Mouse (Mus musculus) thymus, postnatal 25 days (tissue): ENCODE data around the gene Ankrd12.
"Not testable (repeated sequence)": the region's sequence is repeated elsewhere in the genome, so short reads cannot be mapped to it uniquely, and the experiment has no call there.

Source experiments
- DNase-seq: peaks from one replicate; pipeline ENCODE4 v3.0.0; 2022

Ankrd12 gene

DNA sequence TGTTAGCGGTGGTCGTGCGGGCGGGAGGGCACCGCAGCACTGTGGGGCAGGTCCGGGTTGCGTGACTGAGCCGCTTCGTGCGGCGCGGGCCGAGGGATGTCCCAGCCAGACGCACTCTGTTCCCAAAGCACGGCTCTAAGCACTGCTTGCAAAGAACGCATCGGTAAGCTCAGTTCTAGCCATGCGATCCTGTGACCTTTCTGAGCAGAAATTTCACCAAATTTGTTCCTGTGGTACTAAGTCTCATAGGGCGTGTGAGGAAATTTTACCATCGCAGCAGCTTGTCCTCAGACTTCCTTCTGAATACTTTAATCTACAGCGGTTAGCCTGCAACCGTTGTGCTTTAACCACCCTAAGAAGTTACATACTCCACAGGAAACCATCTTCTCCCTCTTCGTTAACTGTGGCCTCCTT is 555 bp upstream of the Ankrd12 start:
- no peak for DNase-seq

GRCm38 (mm10) chr17:66076174-66076927 is 538 bp downstream of the Ankrd12 start:
- no peak for DNase-seq

GRCm38 (mm10) chr17:66075827-66076173 is 1.1 kb downstream of the Ankrd12 start:
- no peak for DNase-seq

DNA sequence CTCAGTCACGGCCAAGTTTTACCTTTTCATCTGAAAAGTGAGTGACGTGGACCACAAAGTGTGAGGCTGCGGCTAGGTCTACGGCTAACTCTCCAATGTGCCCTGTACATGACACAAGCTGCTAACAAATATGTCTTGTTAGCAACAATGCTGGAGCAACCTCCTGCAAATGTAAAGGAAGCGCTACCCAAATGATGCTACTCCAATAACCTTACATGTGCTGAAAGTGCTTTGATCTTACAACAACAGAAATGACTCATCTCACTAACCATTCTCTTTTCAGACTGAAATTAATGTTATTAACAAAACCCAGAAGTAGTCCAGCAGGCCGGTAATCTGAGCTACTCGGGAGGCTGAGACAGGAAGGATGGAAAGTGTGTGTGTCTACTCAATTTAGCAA is 2.9 kb downstream of the Ankrd12 start:
- no peak for DNase-seq

DNA sequence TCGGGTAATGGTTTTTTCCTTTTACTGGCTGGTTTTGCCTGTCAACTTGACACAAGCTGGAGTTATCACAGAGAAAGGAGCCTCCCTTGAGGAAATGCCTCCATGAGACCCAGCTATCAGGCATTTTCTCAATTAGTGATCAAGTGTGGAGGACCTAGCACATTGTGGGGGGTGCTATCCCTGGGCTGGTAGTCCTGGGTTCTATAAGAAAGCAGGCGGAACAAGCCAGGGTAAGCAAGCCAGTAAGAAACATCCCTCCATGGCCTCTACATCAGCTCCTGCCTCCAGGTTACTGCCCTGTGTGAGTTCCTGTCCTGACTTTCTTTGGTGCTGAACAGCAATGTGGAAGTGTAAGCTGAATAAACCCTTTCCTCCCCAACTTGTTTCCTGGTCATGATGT is 7.9 kb downstream of the Ankrd12 start:
- not testable (repeated sequence) for DNase-seq

GRCm38 (mm10) chr17:66065115-66065514 is 11.8 kb downstream of the Ankrd12 start:
- no peak for DNase-seq

GRCm38 (mm10) chr17:66061241-66061938 is 15.5 kb downstream of the Ankrd12 start:
- peak; percentile 11 for DNase-seq

DNA sequence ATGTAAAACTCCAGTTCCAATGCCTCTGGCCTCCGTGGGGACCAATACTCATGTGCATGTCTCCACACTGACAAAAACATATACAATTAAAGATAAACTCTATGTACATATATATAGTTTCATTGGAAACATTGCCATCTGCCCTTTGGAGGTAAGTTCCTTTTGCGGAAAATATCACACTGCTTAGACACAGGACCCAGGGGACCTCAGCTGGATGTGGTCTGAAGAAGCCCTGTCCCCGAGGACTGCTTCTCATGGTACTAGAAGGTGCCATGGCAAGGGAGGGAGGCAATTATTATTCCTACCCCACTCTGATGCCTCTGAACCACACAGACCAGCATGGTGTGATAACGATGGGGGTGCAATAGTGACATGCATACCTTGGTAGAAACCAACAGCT is 18.7 kb downstream of the Ankrd12 start:
- DNase-seq = no peak

DNA sequence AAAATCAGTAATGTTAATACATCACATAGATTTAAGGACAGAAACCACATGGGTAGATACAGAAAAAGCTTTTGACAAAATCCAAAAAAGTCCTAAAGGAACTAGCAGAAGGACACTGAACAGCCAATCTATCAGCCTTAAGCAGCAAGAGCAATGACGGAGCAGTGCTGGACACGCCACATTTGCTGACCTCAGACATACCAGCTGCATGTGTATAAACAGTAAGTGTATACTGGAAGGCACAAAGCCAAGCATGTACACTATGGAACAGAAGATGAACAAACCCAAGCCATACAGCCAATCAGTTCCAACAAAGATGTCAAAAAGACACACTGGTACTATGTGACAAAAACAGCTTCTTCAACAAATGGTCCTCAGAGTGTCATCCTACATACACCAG is 19.7 kb downstream of the Ankrd12 start:
- no peak for DNase-seq

DNA sequence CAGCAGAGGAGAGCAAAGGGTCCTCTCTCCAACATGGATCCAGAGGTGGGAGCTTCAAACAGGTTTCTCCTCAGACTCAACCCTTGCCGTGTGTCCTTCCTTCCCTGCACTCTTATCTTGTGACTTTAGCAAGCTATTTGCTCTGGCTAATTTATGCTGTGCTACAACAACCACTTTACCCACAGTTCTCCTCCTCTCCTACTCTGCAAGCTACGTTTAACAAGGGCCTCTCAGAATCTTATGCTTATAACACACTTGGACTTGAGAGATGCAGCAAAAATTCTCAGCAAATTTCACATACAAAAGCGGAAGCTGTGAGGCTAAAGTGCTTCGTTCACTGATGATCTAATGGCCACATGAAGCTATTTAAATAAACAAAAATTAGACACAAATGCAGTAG is 23.5 kb downstream of the Ankrd12 start:
- DNase-seq = no peak

- no peak for DNase-seq
Measured at GRCm38 (mm10) chr17:66048795-66049194, 28.1 kb downstream of the Ankrd12 start.

DNA sequence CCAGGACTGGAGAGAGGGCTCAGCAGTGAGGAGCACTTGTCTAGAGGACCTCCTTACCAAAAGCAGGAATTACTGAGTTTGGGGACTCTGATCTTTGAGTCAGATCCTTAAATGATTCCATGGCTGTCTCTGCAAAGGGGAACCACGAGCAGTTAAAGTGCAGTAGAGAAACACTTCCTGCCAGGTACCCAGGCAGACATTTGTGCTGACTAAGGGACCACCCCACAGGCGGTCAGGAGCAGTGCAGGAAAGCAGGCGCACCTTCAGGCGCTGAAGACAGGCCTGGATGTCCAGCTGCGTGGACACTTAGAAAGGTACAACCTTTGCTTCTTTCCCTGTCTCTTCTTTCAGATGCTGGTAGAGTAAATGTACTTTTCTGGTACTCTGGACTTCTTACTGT is 28.7 kb downstream of the Ankrd12 start:
- no peak for DNase-seq

GRCm38 (mm10) chr17:66043679-66044078 is 33.2 kb downstream of the Ankrd12 start:
- DNase-seq = not testable (repeated sequence)

DNA sequence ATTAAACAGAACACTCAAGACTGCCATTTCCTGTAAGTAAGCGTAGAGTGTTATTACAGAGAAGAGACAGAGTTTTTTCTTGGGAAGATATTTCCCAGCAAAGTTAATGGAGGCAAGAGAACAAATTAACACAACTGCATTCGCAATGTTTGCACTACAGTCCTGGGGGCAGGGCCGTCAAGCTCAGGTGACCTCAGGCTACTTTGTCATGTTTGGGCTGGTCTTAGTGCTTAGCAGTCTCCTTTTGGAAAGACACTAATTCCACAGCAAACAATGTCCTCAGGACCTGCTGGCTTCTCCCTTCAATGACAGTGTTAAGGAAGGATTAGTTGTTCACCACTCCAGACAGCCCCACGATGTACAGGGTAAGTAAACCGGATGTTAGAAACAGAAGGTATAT is 35.9 kb downstream of the Ankrd12 start:
- no peak for DNase-seq

- no peak for DNase-seq
Measured at GRCm38 (mm10) chr17:66033239-66033638, 43.6 kb downstream of the Ankrd12 start.

DNA sequence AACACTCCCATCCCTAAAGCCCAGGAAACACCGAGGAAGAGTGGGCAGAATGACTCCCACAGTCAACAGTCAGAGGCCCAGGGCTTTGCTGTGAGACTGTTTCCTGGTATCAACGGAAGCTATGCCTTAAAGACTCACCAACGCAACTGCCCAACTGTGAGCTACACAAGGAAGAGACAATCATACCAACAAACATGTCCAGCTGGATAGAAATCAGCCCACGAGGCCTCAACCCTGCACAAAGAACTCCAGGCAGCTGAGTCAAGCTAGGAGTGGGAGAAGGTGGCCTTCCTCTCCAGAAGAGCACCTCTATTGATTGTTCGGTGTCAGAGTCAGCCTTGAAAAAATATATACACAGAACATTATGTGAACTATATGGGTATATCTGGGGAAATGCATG is 44.9 kb downstream of the Ankrd12 start:
- no peak for DNase-seq

DNA sequence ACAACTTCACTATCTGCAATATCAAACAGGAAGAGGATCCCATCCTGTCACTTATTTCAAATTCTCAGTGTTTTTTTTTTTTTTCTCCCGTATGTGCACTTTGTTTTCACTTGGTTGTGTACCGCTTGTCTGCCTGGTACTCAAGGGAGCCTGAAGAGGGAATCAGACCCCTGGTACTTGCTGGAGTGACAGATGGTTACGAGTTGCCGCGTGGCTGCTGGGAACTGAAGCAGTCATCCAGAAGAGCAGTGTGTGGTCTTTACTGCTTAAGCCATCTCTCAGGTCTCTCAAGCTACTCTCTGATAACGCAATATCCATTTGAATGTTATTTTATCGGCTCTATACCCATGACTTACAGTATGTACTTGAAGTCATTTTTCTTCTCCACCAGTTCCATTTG is 52.7 kb downstream of the Ankrd12 start:
- no peak for DNase-seq

GRCm38 (mm10) chr17:66011790-66012189 is 65.1 kb downstream of the Ankrd12 start:
- no peak for DNase-seq

DNA sequence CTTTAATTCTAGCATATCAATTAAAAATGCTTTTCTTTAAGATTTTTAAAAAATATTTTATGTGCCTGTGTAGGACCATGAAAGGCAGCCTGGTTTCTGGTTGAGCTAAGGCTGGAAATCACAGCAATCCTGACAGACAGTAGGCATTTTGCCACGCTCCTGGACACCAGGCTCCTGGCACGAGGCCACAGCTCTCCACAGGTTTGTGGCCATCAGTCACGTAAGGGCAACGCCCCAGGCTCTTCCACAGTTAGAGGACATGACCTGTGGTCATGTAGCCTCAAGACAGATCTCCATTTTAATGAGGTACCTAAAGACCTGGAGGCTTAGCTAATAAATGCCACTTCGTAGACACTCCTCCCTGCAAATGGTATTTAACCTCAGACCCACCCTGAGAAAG is 69.0 kb downstream of the Ankrd12 start:
- no peak for DNase-seq

GRCm38 (mm10) chr17:66007473-66007872 is 69.4 kb downstream of the Ankrd12 start:
- no peak for DNase-seq

DNA sequence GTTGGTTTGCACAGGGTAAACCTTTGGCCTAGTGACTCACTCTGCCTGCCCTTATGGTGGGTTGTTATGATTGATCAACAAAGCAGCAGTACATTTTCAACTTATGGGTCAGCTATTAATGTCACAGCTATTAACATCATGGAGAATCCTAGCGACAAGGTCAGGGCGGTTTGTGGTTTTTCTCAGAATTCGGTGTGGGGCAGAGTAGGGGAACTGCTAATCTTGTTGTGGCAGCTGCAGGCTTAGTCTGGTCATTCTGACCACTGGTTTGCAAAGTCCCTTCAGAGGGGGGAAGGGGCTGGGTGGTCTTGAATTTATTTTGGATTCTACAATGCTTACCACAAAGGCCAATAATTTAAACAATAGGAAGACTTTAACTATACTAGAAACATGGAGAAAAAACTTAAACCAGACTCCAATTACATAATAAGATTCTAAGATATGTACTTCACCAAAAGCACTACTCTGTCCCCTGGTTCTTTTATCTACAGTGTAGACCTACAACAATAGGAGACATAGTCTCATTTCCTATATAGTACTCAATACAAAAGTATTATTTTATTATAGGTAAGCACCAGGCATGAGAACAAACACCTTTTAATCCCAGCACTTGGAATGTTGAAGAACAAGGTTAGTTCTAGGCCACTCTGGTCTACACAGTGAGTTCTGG is 88.6 kb downstream of the Ankrd12 start:
- DNase-seq = no peak

- not testable (repeated sequence) for DNase-seq
Measured at GRCm38 (mm10) chr17:65976720-65977119, 100.2 kb downstream of the Ankrd12 start.

GRCm38 (mm10) chr17:65967751-65968150 is 109.1 kb downstream of the Ankrd12 start:
- DNase-seq = no peak

- DNase-seq = no peak
Measured at GRCm38 (mm10) chr17:65962263-65962662, 114.6 kb downstream of the Ankrd12 start.
